Mouse (Mus musculus): ENCODE results near the gene Ndufb8. TPM values are rescaled to one million over a fixed set of nuclear protein-coding genes. Genes with fewer than 3 reads are reported as not detected.

The Ndufb8 gene
- total and polyA plus RNA-seq, 3 experiments = 592 to 1,203 (median 725) TPM

- Histone ChIP-seq H3K4me1 (ENCODE audit: control insufficient read depth in 1 of 2, insufficient read depth in 2 of 2, low read length in 2 of 2) (no peaks in the 10 kb centered on the region), H3K9me3 (replicated peaks; ENCODE audit: insufficient read depth, low read length) (no peaks in the 10 kb centered on the region), H3K27ac (ENCODE audit: control insufficient read depth, low read depth, low read length) (no peak overlapping the region), H3K79me2 (ENCODE audit: control insufficient read depth, insufficient read depth, low read length, poor library complexity) (no peaks in the 10 kb centered on the region), H3K36me3 (ENCODE audit: control insufficient read depth in 1 of 2, insufficient read depth in 2 of 2, low read length in 2 of 2) (no peaks in the 10 kb centered on the region), H3K4me3 (ENCODE audit: control insufficient read depth in 1 of 2, insufficient read depth in 1 of 2, low read depth in 2 of 2, low read length in 2 of 2) (no peak overlapping the region), H3K9ac (ENCODE audit: control insufficient read depth, low read depth, low read length, poor library complexity, severe bottlenecking) (no peak overlapping the region), H3K27me3 (ENCODE audit: control insufficient read depth in 1 of 2, insufficient read depth in 2 of 2, low read length in 2 of 2) (no peaks in the 10 kb centered on the region; a peak in 1 of 4 replicates)
- TF ChIP-seq TAL1 (IDR thresholded peaks at IDR 0.05; ENCODE audit: low read length) = no peak
- TF ChIP-seq MYC (IDR thresholded peaks at IDR 0.05; ENCODE audit: low read depth, low read length) = no peak
- TF ChIP-seq MAZ (IDR thresholded peaks at IDR 0.05; ENCODE audit: low read depth, low read length) = no peak
- DNase-seq (ENCODE audit: low read depth, low spot score) = no peak
Measured at GRCm38 (mm10) chr19:44514521-44515451, 40.5 kb downstream of the Ndufb8 start.

- TF ChIP-seq MAX (IDR thresholded peaks at IDR 0.05; ENCODE audit: low read length) = no peak
- TF ChIP-seq ZMIZ1 (IDR thresholded peaks at IDR 0.05; ENCODE audit: low read depth, low read length) = no peak
- TF ChIP-seq SIN3A (IDR thresholded peaks at IDR 0.05; ENCODE audit: low read length) = no peak
- no peak for TF ChIP-seq GABPA (IDR thresholded peaks at IDR 0.05; ENCODE audit: low read depth, low read length)
Measured at GRCm38 (mm10) chr19:44513921-44514482, 41.2 kb downstream of the Ndufb8 start.

GRCm38 (mm10) chr19:44513054-44513833 is 42.0 kb downstream of the Ndufb8 start:
- no peak overlapping the region for H3K27ac ChIP-seq (ENCODE audit: control insufficient read depth, low read depth, low read length)
- no peaks in the 10 kb centered on the region for H3K9me3 ChIP-seq (replicated peaks; ENCODE audit: insufficient read depth, low read length)
- TF ChIP-seq UBTF (IDR thresholded peaks at IDR 0.05; ENCODE audit: borderline replicate concordance, insufficient read depth, low read depth, low read length) (no peak), SMC3 (IDR thresholded peaks at IDR 0.05; ENCODE audit: low read depth, low read length) (no peak), CHD1 (IDR thresholded peaks at IDR 0.05; ENCODE audit: low read depth, low read length) (no peak), KAT2A (conservative IDR thresholded peaks at IDR 0.05; ENCODE audit: low read depth, low read length) (no peak), E2F4 (IDR thresholded peaks at IDR 0.05; ENCODE audit: borderline replicate concordance, low read depth, low read length) (no peak), ZMIZ1 (IDR thresholded peaks at IDR 0.05; ENCODE audit: low read depth, low read length) (no peak), MYB (IDR thresholded peaks at IDR 0.05; ENCODE audit: low read depth, low read length) (no peak), RCOR1 (IDR thresholded peaks at IDR 0.05; ENCODE audit: low read depth, low read length) (no peak), JUND (IDR thresholded peaks at IDR 0.05; ENCODE audit: low read depth, low read length) (no peak)
- H3K4me3 ChIP-seq (ENCODE audit: control insufficient read depth in 1 of 2, insufficient read depth in 1 of 2, low read depth in 2 of 2, low read length in 2 of 2) = no peak overlapping the region
- H3K79me2 ChIP-seq (ENCODE audit: control insufficient read depth, insufficient read depth, low read length, poor library complexity) = no peaks in the 10 kb centered on the region
- no peaks in the 10 kb centered on the region for H3K4me1 ChIP-seq (ENCODE audit: control insufficient read depth in 1 of 2, insufficient read depth in 2 of 2, low read length in 2 of 2)
- no peaks in the 10 kb centered on the region; a peak in 1 of 4 replicates for H3K27me3 ChIP-seq (ENCODE audit: control insufficient read depth in 1 of 2, insufficient read depth in 2 of 2, low read length in 2 of 2)
- no peak overlapping the region for H3K9ac ChIP-seq (ENCODE audit: control insufficient read depth, low read depth, low read length, poor library complexity, severe bottlenecking)
- H3K36me3 ChIP-seq (ENCODE audit: control insufficient read depth in 1 of 2, insufficient read depth in 2 of 2, low read length in 2 of 2) = no peaks in the 10 kb centered on the region
- no peak for DNase-seq (ENCODE audit: low read depth, low spot score)

More at GRCm38 (mm10) chr19:44513921-44514482, 41.2 kb downstream of the Ndufb8 start:
- Histone ChIP-seq H3K27ac (ENCODE audit: control insufficient read depth, low read depth, low read length) (no peak overlapping the region), H3K36me3 (ENCODE audit: control insufficient read depth in 1 of 2, insufficient read depth in 2 of 2, low read length in 2 of 2) (no peaks in the 10 kb centered on the region), H3K4me3 (ENCODE audit: control insufficient read depth in 1 of 2, insufficient read depth in 1 of 2, low read depth in 2 of 2, low read length in 2 of 2) (no peak overlapping the region), H3K9me3 (replicated peaks; ENCODE audit: insufficient read depth, low read length) (no peaks in the 10 kb centered on the region), H3K79me2 (ENCODE audit: control insufficient read depth, insufficient read depth, low read length, poor library complexity) (no peaks in the 10 kb centered on the region), H3K27me3 (ENCODE audit: control insufficient read depth in 1 of 2, insufficient read depth in 2 of 2, low read length in 2 of 2) (no peaks in the 10 kb centered on the region; a peak in 1 of 4 replicates), H3K4me1 (ENCODE audit: control insufficient read depth in 1 of 2, insufficient read depth in 2 of 2, low read length in 2 of 2) (no peaks in the 10 kb centered on the region), H3K9ac (ENCODE audit: control insufficient read depth, low read depth, low read length, poor library complexity, severe bottlenecking) (no peak overlapping the region)
- no peak for DNase-seq (ENCODE audit: low read depth, low spot score)

Data from MEL (cell line).